Mouse (Mus musculus): Measurements from ENCODE around the gene Cyp11a1. TPM values are rescaled to one million over a fixed set of nuclear protein-coding genes. Genes with fewer than 3 reads are reported as not detected.

Cyp11a1 gene
- polyA plus RNA-seq, 1 experiment from 2014 or later = 1.0 TPM

- Histone ChIP-seq H3K27ac (replicated peaks) (no peak overlapping the region), H3K4me3 (ENCODE audit: low read depth, low read length) (no peak overlapping the region), H3K36me3 (ENCODE audit: control insufficient read depth, insufficient read depth, low read length) (no peaks in the 10 kb centered on the region), H3K9me3 (ENCODE audit: control insufficient read depth, low read length) (no peaks in the 10 kb centered on the region), H3K4me2 (replicated peaks; ENCODE audit: low read depth) (no peak overlapping the region), H3K27me3 (ENCODE audit: control insufficient read depth, insufficient read depth, low read length) (no peaks in the 10 kb centered on the region), H3K4me1 (replicated peaks; ENCODE audit: control insufficient read depth, insufficient read depth) (no peaks in the 10 kb centered on the region), H3K9ac (ENCODE audit: low read length) (no peak overlapping the region)
- DNase-seq (ENCODE audit: low spot score) (no peak), ATAC-seq (ENCODE audit: low FRiP score, low TSS enrichment) (no peak)
- WGBS = 89% methylated on average over 15 of the region's 15 CpGs
- TF ChIP-seq EP300 (optimal IDR thresholded peaks at IDR 0.05) (no peak), CTCF (IDR thresholded peaks at IDR 0.05; ENCODE audit: low read depth) (no peak)
Measured at GRCm38 (mm10) chr9:57961226-57961625, 45.0 kb upstream of the Cyp11a1 start.

GRCm38 (mm10) chr9:57961863-57962778 is 44.1 kb upstream of the Cyp11a1 start:
- Histone ChIP-seq H3K36me3 (ENCODE audit: control insufficient read depth, insufficient read depth, low read length) (no peaks in the 10 kb centered on the region), H3K4me3 (ENCODE audit: low read depth, low read length) (no peak overlapping the region), H3K9ac (ENCODE audit: low read length) (no peak overlapping the region), H3K9me3 (ENCODE audit: control insufficient read depth, low read length) (no peaks in the 10 kb centered on the region), H3K4me2 (replicated peaks; ENCODE audit: low read depth) (no peak overlapping the region), H3K27me3 (ENCODE audit: control insufficient read depth, insufficient read depth, low read length) (no peaks in the 10 kb centered on the region), H3K27ac (replicated peaks) (no peak overlapping the region; the same call in 1 of the 2 replicates), H3K4me1 (replicated peaks; ENCODE audit: control insufficient read depth, insufficient read depth) (no peaks in the 10 kb centered on the region)
- TF ChIP-seq EP300 (optimal IDR thresholded peaks at IDR 0.05) (no peak), CTCF (IDR thresholded peaks at IDR 0.05; ENCODE audit: low read depth) (no peak)
- no peak for DNase-seq (ENCODE audit: low spot score)
- ATAC-seq (ENCODE audit: low FRiP score, low TSS enrichment) = no peak
- 51% methylated on average over 17 of the region's 17 CpGs for WGBS

- H3K4me1 ChIP-seq (replicated peaks; ENCODE audit: control insufficient read depth, insufficient read depth) = no peaks in the 10 kb centered on the region
- H3K9ac ChIP-seq (ENCODE audit: low read length) = no peak overlapping the region
- H3K27ac ChIP-seq (replicated peaks) = no peak overlapping the region
- H3K27me3 ChIP-seq (ENCODE audit: control insufficient read depth, insufficient read depth, low read length) = no peaks in the 10 kb centered on the region
- no peaks in the 10 kb centered on the region for H3K9me3 ChIP-seq (ENCODE audit: control insufficient read depth, low read length)
- ATAC-seq (ENCODE audit: low FRiP score, low TSS enrichment) (no peak), DNase-seq (ENCODE audit: low spot score) (no peak)
- H3K4me3 ChIP-seq (ENCODE audit: low read depth, low read length) = no peak overlapping the region
- no peak overlapping the region for H3K4me2 ChIP-seq (replicated peaks; ENCODE audit: low read depth)
- WGBS = 84% methylated on average over 4 of the region's 4 CpGs
- H3K36me3 ChIP-seq (ENCODE audit: control insufficient read depth, insufficient read depth, low read length) = no peaks in the 10 kb centered on the region
- TF ChIP-seq EP300 (optimal IDR thresholded peaks at IDR 0.05) (no peak), CTCF (IDR thresholded peaks at IDR 0.05; ENCODE audit: low read depth) (no peak)
Measured at GRCm38 (mm10) chr9:57963249-57963997, 42.8 kb upstream of the Cyp11a1 start.

GRCm38 (mm10) chr9:57963998-57964395 is 42.2 kb upstream of the Cyp11a1 start:
- no peaks in the 10 kb centered on the region for H3K4me1 ChIP-seq (replicated peaks; ENCODE audit: control insufficient read depth, insufficient read depth)
- H3K36me3 ChIP-seq (ENCODE audit: control insufficient read depth, insufficient read depth, low read length) = no peaks in the 10 kb centered on the region
- H3K4me2 ChIP-seq (replicated peaks; ENCODE audit: low read depth) = no peak overlapping the region
- no peaks in the 10 kb centered on the region for H3K9me3 ChIP-seq (ENCODE audit: control insufficient read depth, low read length)
- H3K9ac ChIP-seq (ENCODE audit: low read length) = no peak overlapping the region
- DNase-seq (ENCODE audit: low spot score) (no peak), ATAC-seq (ENCODE audit: low FRiP score, low TSS enrichment) (no peak)
- no peak overlapping the region for H3K4me3 ChIP-seq (ENCODE audit: low read depth, low read length)
- WGBS = 85% methylated on average over 5 of the region's 5 CpGs
- TF ChIP-seq EP300 (optimal IDR thresholded peaks at IDR 0.05) (no peak), CTCF (IDR thresholded peaks at IDR 0.05; ENCODE audit: low read depth) (no peak)
- H3K27ac ChIP-seq (replicated peaks) = no peak overlapping the region
- no peaks in the 10 kb centered on the region for H3K27me3 ChIP-seq (ENCODE audit: control insufficient read depth, insufficient read depth, low read length)

GRCm38 (mm10) chr9:57964528-57965250 is 41.5 kb upstream of the Cyp11a1 start:
- H3K4me3 ChIP-seq (ENCODE audit: low read depth, low read length) = no peak overlapping the region
- H3K4me2 ChIP-seq (replicated peaks; ENCODE audit: low read depth) = no peak overlapping the region
- WGBS = 83% methylated on average over 6 of the region's 6 CpGs
- ATAC-seq (ENCODE audit: low FRiP score, low TSS enrichment) (no peak), DNase-seq (ENCODE audit: low spot score) (no peak)
- H3K36me3 ChIP-seq (ENCODE audit: control insufficient read depth, insufficient read depth, low read length) = no peaks in the 10 kb centered on the region
- H3K4me1 ChIP-seq (replicated peaks; ENCODE audit: control insufficient read depth, insufficient read depth) = no peaks in the 10 kb centered on the region
- no peak overlapping the region; the same call in 1 of the 2 replicates for H3K27ac ChIP-seq (replicated peaks)
- no peaks in the 10 kb centered on the region for H3K27me3 ChIP-seq (ENCODE audit: control insufficient read depth, insufficient read depth, low read length)
- no peaks in the 10 kb centered on the region for H3K9me3 ChIP-seq (ENCODE audit: control insufficient read depth, low read length)
- no peak overlapping the region for H3K9ac ChIP-seq (ENCODE audit: low read length)
- TF ChIP-seq CTCF (IDR thresholded peaks at IDR 0.05; ENCODE audit: low read depth) (no peak), EP300 (optimal IDR thresholded peaks at IDR 0.05) (no peak)

Data from stomach, postnatal 0 days (tissue).